Mouse (Mus musculus): ENCODE results near the gene Ptprg.
"Not testable (repeated sequence)": the region's sequence is repeated elsewhere in the genome, so short reads cannot be mapped to it uniquely, and the experiment has no call there.

Gene Ptprg

GRCm38 (mm10) chr14:12056912-12057524, 503.7 kb downstream of the Ptprg start:
- no peak for DNase-seq (ENCODE audit: low spot score)

- DNase-seq (ENCODE audit: low spot score): no peak
These were observed 504.5 kb downstream of the Ptprg start for GRCm38 (mm10) chr14:12057856-12058255.

GRCm38 (mm10) chr14:12059149-12059548, 505.8 kb downstream of the Ptprg start:
- DNase-seq (ENCODE audit: low spot score): no peak

- DNase-seq (ENCODE audit: low spot score): not testable (repeated sequence)
These were observed 508.0 kb downstream of the Ptprg start for GRCm38 (mm10) chr14:12061313-12061712.

- no peak for DNase-seq (ENCODE audit: low spot score)
These were observed 509.5 kb downstream of the Ptprg start for GRCm38 (mm10) chr14:12062628-12063360.

- no peak for DNase-seq (ENCODE audit: low spot score)
These were observed 511.7 kb downstream of the Ptprg start for GRCm38 (mm10) chr14:12065001-12065400.

- no peak for DNase-seq (ENCODE audit: low spot score)
These were observed 512.4 kb downstream of the Ptprg start for GRCm38 (mm10) chr14:12065736-12066135.

- DNase-seq (ENCODE audit: low spot score): no peak
These were observed 516.4 kb downstream of the Ptprg start for GRCm38 (mm10) chr14:12069707-12070106.

GRCm38 (mm10) chr14:12070361-12070760, 517.0 kb downstream of the Ptprg start:
- DNase-seq (ENCODE audit: low spot score): no peak

GRCm38 (mm10) chr14:12070856-12071465, 517.6 kb downstream of the Ptprg start:
- DNase-seq (ENCODE audit: low spot score): no peak

GRCm38 (mm10) chr14:12072026-12072861, 518.9 kb downstream of the Ptprg start:
- no peak for DNase-seq (ENCODE audit: low spot score)

- no peak for DNase-seq (ENCODE audit: low spot score)
These were observed 520.2 kb downstream of the Ptprg start for GRCm38 (mm10) chr14:12073408-12074107.

- no peak for DNase-seq (ENCODE audit: low spot score)
These were observed 523.9 kb downstream of the Ptprg start for GRCm38 (mm10) chr14:12077193-12077592.

- DNase-seq (ENCODE audit: low spot score): no peak
These were observed 525.9 kb downstream of the Ptprg start for GRCm38 (mm10) chr14:12079250-12079649.

- DNase-seq (ENCODE audit: low spot score): no peak
These were observed 526.6 kb downstream of the Ptprg start for GRCm38 (mm10) chr14:12079833-12080401.

GRCm38 (mm10) chr14:12082131-12082921, 529.0 kb downstream of the Ptprg start:
- DNase-seq (ENCODE audit: low spot score): no peak

- DNase-seq (ENCODE audit: low spot score): no peak
These were observed 530.7 kb downstream of the Ptprg start for GRCm38 (mm10) chr14:12084076-12084475.

GRCm38 (mm10) chr14:12085078-12085477, 531.7 kb downstream of the Ptprg start:
- DNase-seq (ENCODE audit: low spot score): no peak

GRCm38 (mm10) chr14:12086167-12086566, 532.8 kb downstream of the Ptprg start:
- DNase-seq (ENCODE audit: low spot score): no peak

GRCm38 (mm10) chr14:12089954-12090353, 536.6 kb downstream of the Ptprg start:
- no peak for DNase-seq (ENCODE audit: low spot score)

- DNase-seq (ENCODE audit: low spot score): no peak
These were observed 538.4 kb downstream of the Ptprg start for GRCm38 (mm10) chr14:12091730-12092129.
